Mouse (Mus musculus): Measurements from ENCODE around the gene Micu1. TPM values are rescaled to one million over a fixed set of nuclear protein-coding genes. Genes with fewer than 3 reads are reported as not detected.
"Not testable (repeated sequence)": the region's sequence is repeated elsewhere in the genome, so short reads cannot be mapped to it uniquely, and the experiment has no call there.

The Micu1 gene
- 72.2 and 72.3 TPM in 2 replicates for polyA plus RNA-seq (2015; fragmentation: Nextera tagmentation; extraction: Ambion mirVana)

GRCm38 (mm10) chr10:59702207-59703032 is at the start of gene Micu1:
TSS of gene Micu1 (plus strand) at chr10:59702477.
- H3K27me3 ChIP-seq: no peaks in the 10 kb centered on the region
- H3K4me1 ChIP-seq: peaks cover 13% of the 10 kb centered on the region
- H3K9me3 ChIP-seq: no peaks in the 10 kb centered on the region
- H3K9ac ChIP-seq: peak within 1 kb of the TSS; percentile 66
- peak within 1 kb of the TSS; percentile 60 for H3K4me3 ChIP-seq
- H3K27ac ChIP-seq: peak within 1 kb of the TSS; percentile 69
- WGBS: under 1% methylated on average over 48 of the region's 48 CpGs
- no peaks in the 10 kb centered on the region for H3K36me3 ChIP-seq
- peak within 1 kb of the TSS; percentile 70 for H3K4me2 ChIP-seq
- ATAC-seq (ENCODE audit: borderline replicate concordance, extremely low read depth, low FRiP score, low TSS enrichment): peak; percentile 99

- Histone ChIP-seq H3K36me3 (no peaks in the 10 kb centered on the region), H3K4me3 (no peak overlapping the region), H3K27me3 (no peaks in the 10 kb centered on the region), H3K4me1 (no peaks in the 10 kb centered on the region), H3K9me3 (no peaks in the 10 kb centered on the region), H3K27ac (no peak overlapping the region), H3K4me2 (no peak overlapping the region), H3K9ac (no peak overlapping the region)
- no peak for ATAC-seq (ENCODE audit: borderline replicate concordance, extremely low read depth, low FRiP score, low TSS enrichment)
- 77% methylated on average over 13 of the region's 13 CpGs for WGBS
Measured at GRCm38 (mm10) chr10:59656799-59657198, 45.5 kb upstream of the Micu1 start.

GRCm38 (mm10) chr10:59664765-59665164 is 37.5 kb upstream of the Micu1 start:
- Histone ChIP-seq H3K27ac (no peak overlapping the region), H3K9me3 (no peaks in the 10 kb centered on the region), H3K4me3 (no peak overlapping the region), H3K36me3 (no peaks in the 10 kb centered on the region), H3K4me2 (no peak overlapping the region), H3K27me3 (no peaks in the 10 kb centered on the region), H3K4me1 (peaks cover 9% of the 10 kb centered on the region), H3K9ac (no peak overlapping the region)
- ATAC-seq (ENCODE audit: borderline replicate concordance, extremely low read depth, low FRiP score, low TSS enrichment): no peak
- 72% methylated on average over 2 of the region's 2 CpGs for WGBS

GRCm38 (mm10) chr10:59665503-59666291 is 36.6 kb upstream of the Micu1 start:
- H3K4me3 ChIP-seq: no peak overlapping the region
- ATAC-seq (ENCODE audit: borderline replicate concordance, extremely low read depth, low FRiP score, low TSS enrichment): no peak
- no peak overlapping the region for H3K9ac ChIP-seq
- no peak overlapping the region for H3K4me2 ChIP-seq
- H3K4me1 ChIP-seq: peaks cover 9% of the 10 kb centered on the region
- no peaks in the 10 kb centered on the region for H3K36me3 ChIP-seq
- no peaks in the 10 kb centered on the region for H3K9me3 ChIP-seq
- WGBS: 71% methylated on average over 13 of the region's 13 CpGs
- no peaks in the 10 kb centered on the region for H3K27me3 ChIP-seq
- H3K27ac ChIP-seq: no peak overlapping the region

DNA sequence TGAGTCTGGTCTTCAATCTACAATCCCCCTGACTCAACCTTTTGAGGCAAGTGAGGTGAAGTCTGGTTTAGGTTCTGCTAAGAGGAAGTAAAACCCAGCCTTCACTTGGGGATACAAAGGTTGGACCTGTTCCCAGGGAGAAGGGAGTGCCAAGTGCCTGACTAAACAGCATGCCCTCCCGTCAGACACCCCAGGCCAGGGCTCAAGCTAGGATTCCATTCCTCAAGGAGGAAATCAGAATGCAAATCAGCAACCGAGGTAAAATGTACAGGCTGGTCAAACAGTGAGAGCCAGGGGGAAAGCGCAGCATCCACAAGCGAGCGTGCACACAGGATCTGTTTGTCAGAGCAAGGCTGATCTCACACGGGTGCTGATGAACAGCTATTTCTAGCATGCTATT is 34.9 kb upstream of the Micu1 start:
- WGBS: 33% methylated on average over 6 of the region's 6 CpGs
- Histone ChIP-seq H3K9me3 (no peaks in the 10 kb centered on the region), H3K27ac (peak overlapping the region; percentile 50), H3K4me2 (no peak overlapping the region), H3K4me1 (peaks cover 9% of the 10 kb centered on the region), H3K4me3 (no peak overlapping the region), H3K27me3 (no peaks in the 10 kb centered on the region), H3K36me3 (no peaks in the 10 kb centered on the region), H3K9ac (no peak overlapping the region)
- ATAC-seq (ENCODE audit: borderline replicate concordance, extremely low read depth, low FRiP score, low TSS enrichment): peak; percentile 27; the same call in 1 of the 2 replicates

DNA sequence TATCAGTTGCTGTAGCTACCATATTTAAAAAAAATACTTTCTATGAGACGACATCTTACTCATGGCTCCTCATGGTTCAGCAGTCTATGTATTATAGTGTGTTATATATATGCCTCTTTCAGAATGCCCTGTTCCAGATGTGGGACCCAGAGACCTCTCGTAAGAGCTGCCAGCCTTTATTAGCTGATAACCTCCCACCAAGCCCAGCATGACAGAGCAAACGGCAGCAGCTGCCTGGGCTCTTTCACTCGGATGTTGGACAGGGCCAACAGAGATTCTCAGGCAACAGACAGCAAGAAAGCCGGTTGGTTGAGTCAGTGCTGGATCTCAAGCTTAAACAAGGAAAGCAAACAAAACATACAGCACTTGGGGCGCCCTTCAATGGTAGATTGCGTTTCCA is 33.8 kb upstream of the Micu1 start:
- Histone ChIP-seq H3K27me3 (no peaks in the 10 kb centered on the region), H3K4me2 (no peak overlapping the region), H3K27ac (no peak overlapping the region), H3K4me1 (peaks cover 9% of the 10 kb centered on the region), H3K4me3 (no peak overlapping the region), H3K9ac (no peak overlapping the region), H3K36me3 (no peaks in the 10 kb centered on the region), H3K9me3 (no peaks in the 10 kb centered on the region)
- 42% methylated on average over 7 of the region's 7 CpGs for WGBS
- no peak for ATAC-seq (ENCODE audit: borderline replicate concordance, extremely low read depth, low FRiP score, low TSS enrichment)

DNA sequence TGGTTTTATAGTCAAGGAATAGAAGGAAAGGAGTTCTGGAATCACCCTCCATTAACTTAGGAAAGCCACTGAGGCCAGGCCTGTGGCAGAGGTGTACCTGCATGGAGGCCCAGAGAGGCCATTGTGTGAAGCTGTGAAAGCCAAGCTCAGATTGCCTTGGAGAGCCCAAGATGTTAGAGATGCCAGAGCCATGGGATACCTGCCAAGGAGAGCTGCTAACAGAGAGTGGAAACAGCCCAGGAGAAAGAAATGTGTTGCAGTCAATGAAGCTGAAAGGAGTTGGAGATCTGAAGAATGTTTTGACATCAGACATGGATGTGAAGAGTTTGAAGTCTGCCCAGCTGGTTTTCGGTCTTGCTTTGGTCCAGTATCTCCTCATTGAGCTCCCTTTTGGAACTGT is 24.4 kb upstream of the Micu1 start:
- Histone ChIP-seq H3K4me3 (no peak overlapping the region), H3K4me2 (no peak overlapping the region), H3K9me3 (no peaks in the 10 kb centered on the region), H3K4me1 (no peaks in the 10 kb centered on the region), H3K27ac (no peak overlapping the region), H3K9ac (no peak overlapping the region), H3K36me3 (no peaks in the 10 kb centered on the region), H3K27me3 (no peaks in the 10 kb centered on the region)
- no peak for ATAC-seq (ENCODE audit: borderline replicate concordance, extremely low read depth, low FRiP score, low TSS enrichment)
- 80% methylated on average over 1 of the region's 1 CpGs for WGBS

GRCm38 (mm10) chr10:59679189-59679588 is 23.1 kb upstream of the Micu1 start:
- H3K4me1 ChIP-seq: no peaks in the 10 kb centered on the region
- ATAC-seq (ENCODE audit: borderline replicate concordance, extremely low read depth, low FRiP score, low TSS enrichment): no peak
- H3K4me2 ChIP-seq: no peak overlapping the region

DNA sequence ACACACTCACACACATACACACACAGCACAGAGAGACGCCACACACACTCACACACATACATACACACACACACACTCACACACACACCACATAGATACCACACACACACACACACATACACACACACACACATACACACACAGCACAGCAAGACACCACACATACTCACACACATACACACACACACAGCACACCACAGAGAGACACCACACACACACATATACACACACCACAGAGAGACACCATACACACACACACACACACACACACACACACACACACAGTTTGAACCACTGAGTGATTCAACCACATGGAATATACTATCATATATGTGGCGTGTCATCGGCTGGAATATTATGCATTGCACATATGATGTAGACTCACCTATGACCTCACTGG is 16.7 kb upstream of the Micu1 start:
- not testable (repeated sequence) for H3K27me3 ChIP-seq; H3K9ac ChIP-seq; H3K36me3 ChIP-seq; H3K4me2 ChIP-seq; H3K4me3 ChIP-seq; ATAC-seq (ENCODE audit: borderline replicate concordance, extremely low read depth, low FRiP score, low TSS enrichment); H3K9me3 ChIP-seq; H3K4me1 ChIP-seq; H3K27ac ChIP-seq
- WGBS: 84% methylated on average over 3 of the region's 3 CpGs

More at GRCm38 (mm10) chr10:59679189-59679588, 23.1 kb upstream of the Micu1 start:
- Histone ChIP-seq H3K27ac (no peak overlapping the region), H3K27me3 (no peaks in the 10 kb centered on the region), H3K4me3 (no peak overlapping the region), H3K36me3 (no peaks in the 10 kb centered on the region), H3K9ac (no peak overlapping the region), H3K9me3 (no peaks in the 10 kb centered on the region)
- WGBS: 57% methylated on average over 2 of the region's 2 CpGs

GRCm38 (mm10) chr10:59687126-59687525 is 15.2 kb upstream of the Micu1 start:
- Histone ChIP-seq H3K9ac (no peak overlapping the region), H3K36me3 (no peaks in the 10 kb centered on the region), H3K9me3 (no peaks in the 10 kb centered on the region), H3K4me2 (no peak overlapping the region), H3K27me3 (no peaks in the 10 kb centered on the region), H3K4me1 (no peaks in the 10 kb centered on the region), H3K27ac (no peak overlapping the region), H3K4me3 (no peak overlapping the region)
- 64% methylated on average over 2 of the region's 2 CpGs for whole genome bisulfite sequencing
- ATAC-seq (ENCODE audit: borderline replicate concordance, extremely low read depth, low FRiP score, low TSS enrichment): no peak

DNA sequence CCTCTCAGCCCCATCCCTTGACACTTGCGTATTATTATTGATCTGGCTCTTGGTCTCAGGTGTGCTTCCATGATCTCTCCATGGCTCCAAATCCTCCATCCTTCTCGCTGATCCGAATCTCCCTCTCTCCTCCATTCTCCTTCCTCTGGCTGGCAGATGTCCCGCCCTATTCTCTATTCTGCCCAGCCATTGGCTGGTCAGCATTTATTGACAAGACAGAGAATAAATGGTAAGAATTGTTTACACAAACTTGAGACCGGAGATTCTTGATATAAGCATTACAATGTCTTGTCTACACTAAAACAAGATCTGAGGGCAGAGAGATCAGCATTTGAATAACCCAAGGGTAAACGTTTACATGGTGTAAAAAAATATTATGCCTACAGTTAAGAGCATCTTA is 12.4 kb upstream of the Micu1 start:
- H3K9me3 ChIP-seq: no peaks in the 10 kb centered on the region
- H3K36me3 ChIP-seq: no peaks in the 10 kb centered on the region
- H3K27me3 ChIP-seq: no peaks in the 10 kb centered on the region
- H3K4me3 ChIP-seq: no peak overlapping the region
- H3K9ac ChIP-seq: no peak overlapping the region
- no peak overlapping the region for H3K27ac ChIP-seq
- ATAC-seq (ENCODE audit: borderline replicate concordance, extremely low read depth, low FRiP score, low TSS enrichment): no peak
- H3K4me1 ChIP-seq: no peaks in the 10 kb centered on the region
- no peak overlapping the region for H3K4me2 ChIP-seq
- 46% methylated on average over 6 of the region's 6 CpGs for WGBS

GRCm38 (mm10) chr10:59692441-59692840 is 9.8 kb upstream of the Micu1 start:
- Histone ChIP-seq H3K4me3 (no peak overlapping the region), H3K9ac (no peak overlapping the region), H3K27me3 (no peaks in the 10 kb centered on the region), H3K36me3 (no peaks in the 10 kb centered on the region), H3K27ac (no peak overlapping the region), H3K9me3 (no peaks in the 10 kb centered on the region), H3K4me2 (no peak overlapping the region), H3K4me1 (no peaks in the 10 kb centered on the region)
- 42% methylated on average over 6 of the region's 6 CpGs for WGBS
- ATAC-seq (ENCODE audit: borderline replicate concordance, extremely low read depth, low FRiP score, low TSS enrichment): no peak

Data from lung, embryonic 15.5 days (tissue).